Mouse (Mus musculus): ENCODE measurements around the gene Utrn.

Gene Utrn

DNA sequence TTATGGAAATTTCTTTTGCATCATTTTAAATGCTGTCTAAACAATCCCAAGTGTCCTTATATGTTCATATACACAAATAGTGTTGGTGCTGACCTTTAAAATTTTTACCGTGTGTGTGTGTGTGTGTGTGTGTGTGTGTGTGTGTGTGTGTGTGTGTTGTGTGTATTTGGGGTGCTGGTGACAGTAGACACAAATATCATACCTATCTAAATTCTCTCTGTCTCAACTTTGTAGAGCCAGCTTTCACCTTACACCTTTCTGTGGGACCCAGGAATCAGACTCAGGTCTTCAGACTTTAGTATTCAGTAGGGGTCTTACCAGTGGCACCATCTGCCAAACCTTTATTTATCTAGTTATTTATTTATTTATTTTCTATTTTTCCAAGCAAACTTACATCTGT is 681 bp upstream of the Utrn start:
- DNase-seq (ENCODE audit: low spot score): no peak

DNA sequence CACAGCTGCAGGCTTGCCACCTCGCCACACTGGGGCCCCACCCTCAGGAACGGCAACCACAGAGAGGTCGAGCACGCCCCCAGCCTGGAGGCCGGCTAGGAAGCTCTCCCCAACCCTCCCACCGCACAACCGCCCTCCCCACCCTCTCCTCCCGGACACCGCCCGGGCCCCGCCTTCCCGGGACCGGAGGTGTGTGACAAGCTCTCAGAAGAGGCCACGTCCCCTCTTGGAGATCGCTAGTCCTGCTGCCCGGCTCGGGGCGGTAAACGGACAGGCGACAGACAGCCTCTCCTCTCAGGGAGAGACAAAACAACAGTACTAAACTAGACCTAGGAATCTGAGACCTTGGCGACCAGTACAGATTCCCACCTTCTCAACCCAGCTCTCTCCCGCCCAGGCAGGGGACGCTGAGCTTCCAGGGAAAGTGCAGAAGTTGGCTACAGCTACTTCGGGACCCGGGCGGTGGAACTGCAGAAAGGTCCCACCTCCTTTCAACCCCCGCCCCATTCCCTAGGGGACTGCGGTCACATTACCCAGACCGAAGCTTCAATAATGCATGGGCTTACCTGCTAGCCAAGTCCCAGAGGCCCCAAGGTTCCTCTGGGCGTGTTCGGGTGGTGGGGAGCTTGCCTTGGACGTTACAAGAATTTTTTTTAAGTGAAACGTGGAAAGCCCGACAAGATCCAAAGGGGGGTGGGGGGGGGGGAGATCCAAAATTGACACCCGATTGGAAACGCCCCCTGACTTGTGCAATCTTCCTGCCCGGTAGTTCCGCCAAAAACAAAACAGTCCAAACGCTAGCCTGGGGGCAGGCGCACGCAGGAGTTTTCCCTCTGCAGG is 756 bp downstream of the Utrn start:
- peak; percentile 90 for DNase-seq (ENCODE audit: low spot score)

DNA sequence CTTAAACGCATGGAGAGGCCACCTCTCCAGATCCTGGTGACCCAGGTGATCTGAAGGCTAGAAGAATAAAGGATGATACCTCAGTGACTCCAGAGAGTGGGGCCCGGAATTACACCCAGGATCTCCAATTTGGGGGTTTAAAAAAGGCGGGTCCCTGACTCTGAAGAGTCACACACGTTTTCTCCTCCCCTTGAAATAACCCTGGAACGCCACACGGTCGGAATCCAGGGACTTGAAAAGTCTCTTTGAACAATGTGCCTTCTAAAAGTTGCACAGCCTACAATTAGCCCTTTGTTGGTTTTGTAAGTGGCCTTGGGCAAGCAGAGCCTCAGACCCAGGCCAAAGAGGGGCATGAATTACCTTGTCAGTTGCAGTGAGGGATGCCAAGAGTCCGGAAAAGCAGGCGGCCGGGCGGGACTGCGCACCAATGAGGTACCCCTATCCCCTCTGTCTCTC is 1.4 kb downstream of the Utrn start:
- DNase-seq (ENCODE audit: low spot score): no peak

DNA sequence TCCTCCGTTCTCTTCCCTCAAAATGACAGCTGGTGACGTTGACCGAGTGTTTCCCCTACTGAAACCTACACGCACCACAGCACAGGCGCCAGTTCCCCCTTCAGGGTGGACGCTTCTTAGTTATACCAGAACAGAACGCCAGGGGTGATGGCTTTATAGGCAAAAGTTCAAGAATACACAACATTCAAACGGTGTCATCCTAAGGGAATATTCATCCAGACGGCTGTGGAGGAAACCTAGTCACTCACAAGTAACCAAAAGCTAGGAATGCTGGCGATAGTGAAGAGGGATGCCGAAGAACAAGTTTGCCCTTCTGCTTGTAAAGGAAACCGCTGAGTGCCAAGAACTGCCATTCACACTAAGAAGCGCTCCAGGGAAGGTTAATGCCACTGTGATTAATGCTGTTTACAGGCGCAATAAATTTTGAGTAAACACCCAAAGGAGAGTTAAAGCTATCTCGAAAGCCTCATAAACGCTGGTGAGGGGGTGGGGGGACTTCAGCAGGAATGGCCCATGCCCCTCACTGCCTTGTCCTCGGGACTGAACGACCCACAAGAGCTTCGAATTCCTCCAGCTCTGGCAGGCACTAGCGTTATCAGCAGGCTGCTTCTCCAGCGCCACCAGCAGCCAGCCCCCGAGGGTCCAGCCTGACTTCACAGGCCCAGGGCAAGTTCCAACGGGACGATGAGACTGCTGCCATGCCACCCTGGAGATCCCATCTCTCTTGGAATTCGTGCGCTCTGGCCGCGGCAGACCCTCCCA is 2.0 kb downstream of the Utrn start:
- peak; percentile 65 for DNase-seq (ENCODE audit: low spot score)

DNA sequence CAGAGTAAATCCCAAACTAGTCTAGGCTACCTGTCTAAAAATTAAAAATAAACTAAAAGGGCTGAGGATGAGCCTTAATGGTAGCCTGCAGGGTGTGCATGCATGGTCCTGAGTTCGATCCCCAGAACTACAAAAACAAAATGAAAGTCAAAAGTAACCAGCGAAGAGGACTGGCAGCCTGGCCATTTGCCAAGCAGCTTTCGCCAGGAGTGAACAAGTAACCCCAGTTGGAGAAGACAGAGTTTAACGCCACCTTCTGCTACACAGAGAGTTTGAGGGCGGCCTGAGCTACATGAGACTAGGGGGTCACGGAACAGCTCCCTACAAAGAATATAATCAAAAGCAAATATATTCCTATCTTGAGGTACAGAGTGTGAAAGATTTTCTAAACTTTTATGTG is 4.0 kb downstream of the Utrn start:
- DNase-seq (ENCODE audit: low spot score): no peak

DNA sequence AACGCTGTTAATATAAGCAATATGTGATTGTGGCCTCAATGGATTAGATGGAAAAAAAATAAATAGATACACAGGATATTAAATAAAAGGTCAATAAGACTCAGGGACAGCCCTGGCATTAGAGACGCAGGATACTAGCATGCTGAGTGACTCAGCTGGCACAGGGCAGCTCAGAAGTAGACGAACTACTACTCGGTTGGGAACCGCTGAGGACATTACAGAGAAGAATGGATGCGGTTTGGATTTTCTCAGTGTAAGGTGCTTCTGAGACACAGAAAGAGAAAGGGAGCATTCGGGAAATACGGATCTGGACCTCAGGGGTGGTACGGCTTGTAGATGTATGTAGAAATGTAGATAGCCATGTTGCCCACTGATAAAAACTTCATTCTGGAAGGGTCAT is 5.6 kb downstream of the Utrn start:
- DNase-seq (ENCODE audit: low spot score): no peak

DNA sequence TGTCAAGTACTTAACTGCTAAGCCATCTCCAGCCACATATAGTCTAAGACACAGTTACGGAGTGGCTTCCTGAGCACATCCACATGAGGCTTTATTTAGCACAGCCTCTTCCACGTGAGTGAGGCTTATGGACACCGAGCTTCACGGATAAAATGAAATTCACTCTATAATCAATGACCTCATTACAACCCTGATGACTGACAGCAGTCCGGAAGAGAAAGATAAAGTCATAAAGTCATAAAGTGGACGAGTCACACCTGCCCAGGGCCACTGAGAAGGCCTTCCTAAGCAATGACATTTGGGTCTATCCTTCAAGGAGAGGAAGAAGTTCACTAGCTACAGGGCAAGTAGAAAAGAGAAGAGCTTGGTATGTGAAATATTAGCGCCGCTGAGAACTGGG is 7.1 kb downstream of the Utrn start:
- no peak for DNase-seq (ENCODE audit: low spot score)

DNA sequence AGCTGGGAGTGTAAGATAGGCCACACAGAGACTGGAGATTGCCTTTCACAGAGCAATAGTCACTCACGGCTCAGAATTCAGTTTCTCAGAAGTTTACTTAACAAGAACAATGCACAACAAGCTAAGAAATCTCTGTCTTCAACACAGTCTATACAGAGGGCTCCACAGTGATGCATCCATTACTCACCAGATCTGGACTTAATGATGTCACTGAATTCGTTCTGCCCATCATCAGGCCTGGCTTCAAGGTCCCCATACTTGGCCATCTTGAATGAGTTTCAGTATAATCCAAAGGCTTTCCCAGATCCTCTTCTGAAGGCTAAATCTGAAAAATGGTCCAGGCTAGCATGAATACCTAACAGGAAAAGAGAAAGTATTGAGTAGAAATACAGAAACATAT is 7.8 kb downstream of the Utrn start:
- no peak for DNase-seq (ENCODE audit: low spot score)

DNA sequence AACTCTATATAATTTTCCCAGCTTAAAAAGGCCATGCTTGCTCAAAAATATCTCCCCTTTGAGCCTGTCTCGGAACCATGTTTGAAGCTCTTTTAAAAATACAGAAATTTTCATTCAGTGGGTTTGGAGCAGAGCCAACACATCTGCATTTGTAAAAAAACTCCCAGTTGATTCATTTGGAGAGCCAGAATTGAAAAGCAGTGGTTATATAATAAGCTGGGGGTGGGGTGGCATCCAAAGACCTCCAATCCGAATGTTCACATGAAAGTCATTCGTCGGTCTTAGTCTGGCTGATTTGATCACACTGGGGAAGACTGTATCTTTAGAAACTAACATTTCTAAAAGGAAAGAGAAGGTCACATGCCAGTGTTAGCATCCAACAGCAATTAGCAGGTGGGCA is 8.4 kb downstream of the Utrn start:
- no peak for DNase-seq (ENCODE audit: low spot score)

DNA sequence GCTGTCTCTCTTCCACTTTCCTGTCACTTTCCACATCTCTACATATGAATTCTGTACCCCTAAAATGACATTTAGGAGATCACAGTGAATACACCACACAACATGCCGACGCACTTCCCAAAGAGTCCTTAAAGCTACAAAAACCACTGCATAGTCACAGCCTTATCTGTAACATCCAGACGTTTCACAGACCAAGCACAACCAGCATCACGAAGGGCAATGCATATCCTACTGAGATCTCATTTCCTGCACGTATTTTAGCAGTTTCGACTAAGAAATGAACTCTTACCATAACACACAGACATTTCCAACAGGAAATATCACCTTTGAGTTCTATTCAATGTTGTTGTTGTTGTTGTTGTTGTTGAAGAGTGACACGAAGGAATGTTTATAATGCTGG is 8.8 kb downstream of the Utrn start:
- DNase-seq (ENCODE audit: low spot score): no peak

DNA sequence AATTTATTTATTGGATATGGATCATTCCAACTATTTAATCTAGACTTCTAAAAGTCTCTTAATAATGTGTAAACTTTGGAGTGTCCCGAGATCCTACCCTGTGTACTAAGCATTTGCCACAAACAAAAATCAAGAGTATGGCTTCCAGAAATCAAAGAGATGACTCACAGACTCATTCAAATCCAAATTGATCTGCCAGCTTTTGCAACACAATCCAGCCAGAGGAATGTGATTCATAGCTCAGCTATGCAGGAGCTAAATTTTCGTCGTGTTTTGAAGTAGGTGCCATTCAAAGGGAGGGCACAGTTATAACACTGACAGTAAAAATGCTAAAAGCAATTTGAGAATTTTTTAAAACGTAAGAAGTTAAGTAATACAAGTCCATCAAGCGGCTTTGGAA is 11.1 kb downstream of the Utrn start:
- no peak for DNase-seq (ENCODE audit: low spot score)

DNA sequence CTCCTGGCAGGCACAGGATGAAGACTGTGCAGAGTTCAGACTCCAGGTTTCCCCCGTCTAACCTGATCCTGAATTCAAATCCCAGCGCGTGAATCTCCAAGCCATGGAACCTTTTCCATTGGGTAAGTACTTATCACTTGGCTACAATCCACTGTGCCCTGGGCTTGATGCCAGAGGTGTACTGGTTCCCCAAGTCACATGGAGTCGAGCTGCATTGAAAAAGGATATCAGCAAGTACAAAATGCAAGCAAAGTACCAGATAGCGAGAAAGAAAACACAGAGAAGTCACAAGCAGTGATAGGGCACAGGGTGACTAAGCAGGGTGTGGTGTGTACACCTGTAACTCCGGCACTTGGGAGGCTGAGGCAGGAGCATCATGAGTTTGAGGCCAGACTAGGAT is 14.9 kb downstream of the Utrn start:
- no peak for DNase-seq (ENCODE audit: low spot score)

DNA sequence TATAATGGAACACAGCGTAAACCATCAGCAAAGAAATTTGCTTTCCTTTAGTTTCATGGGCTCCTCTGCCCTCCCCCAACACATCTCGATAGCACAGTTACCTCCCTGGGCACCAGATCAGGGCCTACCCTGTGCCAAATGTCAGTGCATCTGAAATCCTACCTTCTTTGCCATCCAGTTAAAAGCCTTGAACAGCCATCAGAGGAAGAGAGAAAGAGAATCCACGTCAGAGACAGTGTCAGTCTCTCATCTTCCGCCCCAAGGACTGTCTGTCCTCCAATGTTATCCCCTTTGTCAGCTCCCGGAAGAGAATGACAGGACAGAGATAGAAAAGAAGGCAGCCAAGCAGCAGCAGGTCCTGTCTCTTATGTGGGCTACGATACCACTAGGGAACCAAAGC is 15.4 kb downstream of the Utrn start:
- DNase-seq (ENCODE audit: low spot score): no peak

DNA sequence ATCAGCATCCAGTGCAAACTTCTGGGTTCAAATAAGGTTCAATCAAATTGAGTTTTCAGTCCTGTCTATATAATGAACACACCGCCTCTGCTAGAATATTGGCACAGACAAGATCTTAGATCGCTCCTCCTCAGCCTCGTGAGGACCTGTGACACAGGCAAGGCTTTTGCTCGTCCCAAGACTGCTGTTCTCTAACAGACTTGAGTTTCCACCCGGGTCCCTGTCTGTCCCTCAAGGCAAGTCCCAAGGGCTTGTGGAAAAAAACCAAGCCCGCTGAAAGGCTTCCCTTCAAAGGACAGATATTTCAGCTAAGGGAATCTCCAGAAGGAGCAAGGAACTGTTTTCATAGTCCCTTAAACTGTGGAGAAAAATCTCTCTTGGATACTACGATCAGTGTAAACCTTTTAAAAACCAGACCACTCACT is 16.0 kb downstream of the Utrn start:
- DNase-seq (ENCODE audit: low spot score): no peak

DNA sequence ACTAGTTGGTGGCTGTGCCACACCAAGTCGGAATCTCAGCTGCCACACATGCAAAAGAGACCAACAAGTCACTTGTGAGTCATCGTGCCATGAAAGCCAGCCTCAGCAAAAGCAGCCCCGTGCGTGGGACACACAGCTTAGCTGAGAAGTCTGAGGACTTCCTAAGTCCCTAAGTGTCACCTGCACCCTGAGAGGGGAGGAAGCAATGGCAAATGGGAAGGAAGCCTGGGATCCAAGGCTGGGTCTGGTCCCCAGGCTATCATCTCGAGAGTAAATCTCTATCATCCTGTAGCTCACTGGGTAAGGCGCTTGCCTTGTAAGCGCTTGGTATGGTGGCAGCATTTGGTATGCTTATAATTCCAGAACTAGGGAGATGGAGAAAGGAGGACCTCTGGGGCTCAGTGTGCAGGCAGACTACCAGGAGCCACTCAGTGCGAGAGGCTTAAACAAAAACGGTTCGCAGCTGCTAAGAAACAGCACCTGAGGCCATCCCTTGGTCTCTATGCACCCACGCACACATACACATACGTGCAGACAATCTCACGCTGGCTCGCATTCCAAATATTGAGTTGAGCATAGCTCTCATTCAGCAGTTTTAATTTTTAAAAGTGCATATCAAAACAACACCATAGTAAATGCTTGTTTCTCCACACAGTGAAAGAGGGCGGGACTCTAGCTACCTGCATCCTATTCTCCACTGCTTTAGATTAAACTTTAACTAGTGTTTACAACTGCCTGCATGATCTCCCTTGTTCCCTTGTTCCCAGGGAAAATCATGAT is 16.6 kb downstream of the Utrn start:
- DNase-seq (ENCODE audit: low spot score): no peak

DNA sequence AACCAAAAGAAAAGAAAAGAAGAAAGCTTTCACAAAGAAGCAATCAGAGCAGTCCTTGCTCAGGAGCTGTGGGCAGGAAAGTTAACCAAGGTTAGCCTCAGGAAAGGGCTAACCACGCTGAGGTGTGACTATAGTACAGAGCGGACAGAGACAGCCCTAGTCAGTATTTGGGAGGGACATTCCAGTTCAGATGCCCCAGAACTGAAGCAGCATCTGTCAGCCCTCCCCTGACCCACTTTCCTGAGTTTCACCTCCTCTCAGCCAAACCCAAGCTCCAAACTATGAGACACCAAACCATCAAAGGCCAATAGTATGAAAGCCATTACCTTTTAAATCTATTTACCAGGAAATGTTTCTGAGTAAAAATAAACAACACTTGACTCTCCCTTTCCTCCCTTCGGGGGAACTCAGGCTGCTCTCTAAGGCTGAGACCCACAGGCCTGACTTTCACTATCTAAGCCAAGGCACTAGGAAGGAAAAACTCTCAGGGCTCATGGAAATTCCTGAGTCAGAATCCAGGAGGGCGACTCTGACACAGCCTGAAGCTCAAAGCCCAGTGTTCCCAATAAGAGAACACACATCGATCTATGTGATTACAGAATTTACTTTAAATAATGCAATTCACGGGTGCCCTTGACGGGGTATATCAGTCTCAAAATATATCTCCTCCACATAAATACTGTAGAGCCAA is 18.2 kb downstream of the Utrn start:
- DNase-seq (ENCODE audit: low spot score): no peak

DNA sequence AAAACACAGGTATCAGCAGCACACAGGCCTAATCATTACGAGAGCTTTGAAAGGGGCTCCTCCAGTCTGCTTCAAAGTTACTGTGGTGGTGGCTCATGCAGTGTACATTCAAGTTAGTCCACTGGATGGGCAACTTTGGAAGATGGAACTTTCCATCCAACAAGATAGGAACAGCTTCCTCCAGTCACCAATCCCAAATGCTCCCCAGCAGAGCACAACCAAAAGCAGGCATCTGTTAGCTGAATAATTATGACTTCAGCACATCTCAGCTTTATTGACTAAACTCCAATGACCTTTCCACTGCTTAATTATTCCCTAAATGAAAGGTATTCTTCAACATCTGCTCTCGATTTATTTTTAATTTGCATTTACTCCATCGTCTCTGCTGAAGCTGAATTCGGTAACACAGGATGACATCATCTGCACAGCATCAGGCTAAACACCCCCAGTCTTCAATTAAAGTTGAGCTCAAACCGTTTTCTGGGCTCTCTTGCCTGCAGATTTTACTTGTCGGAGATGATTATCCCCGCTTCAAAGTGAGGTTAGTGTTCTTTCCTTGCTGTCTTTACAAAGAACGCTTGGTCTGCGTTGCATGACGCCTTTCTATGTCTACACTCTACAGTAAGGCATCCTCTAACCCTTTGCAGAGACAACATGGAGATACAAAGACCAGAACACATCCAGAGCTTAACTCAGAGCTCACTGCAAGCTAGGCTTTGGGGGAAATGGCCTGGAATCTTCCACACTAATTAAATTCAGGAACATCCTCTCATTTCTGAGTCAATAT is 20.6 kb downstream of the Utrn start:
- DNase-seq (ENCODE audit: low spot score): peak; percentile 65

DNA sequence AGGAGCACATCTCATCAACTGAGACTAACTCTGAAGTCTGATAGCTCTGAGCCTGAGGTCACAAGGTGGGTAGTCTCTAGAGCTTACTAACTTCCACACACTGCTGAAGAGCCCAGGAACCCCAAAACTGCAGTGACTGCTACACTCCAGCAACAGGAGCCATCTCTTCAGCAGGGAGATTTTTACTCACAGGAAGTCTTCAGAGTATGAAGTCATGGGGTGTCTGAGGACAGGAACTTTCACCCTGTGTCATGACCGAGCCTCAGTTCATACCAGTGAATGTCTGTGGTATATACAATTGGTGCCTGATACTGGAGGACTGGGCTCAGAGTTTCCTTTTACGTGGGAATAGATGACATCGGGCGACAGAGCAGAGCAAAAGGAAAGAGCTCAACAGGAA is 26.6 kb downstream of the Utrn start:
- DNase-seq (ENCODE audit: low spot score): no peak

DNA sequence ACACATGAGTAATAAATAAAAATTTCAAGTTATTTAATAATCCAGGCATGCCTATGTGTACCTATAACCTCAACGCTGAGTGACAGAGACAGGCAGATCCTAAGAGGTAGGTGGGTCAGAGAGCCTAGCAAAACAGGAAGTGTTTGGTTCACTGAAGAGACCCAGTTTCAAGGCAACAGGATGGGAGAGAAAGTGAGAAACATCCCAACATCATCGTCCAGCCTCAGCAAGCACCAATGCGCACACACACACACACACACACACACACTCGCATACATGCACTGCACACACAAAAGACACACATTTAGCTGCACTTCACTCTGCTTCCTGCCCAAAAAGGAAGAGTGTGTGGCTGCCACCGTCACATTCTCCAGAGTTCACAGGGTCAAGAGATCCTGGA is 27.7 kb downstream of the Utrn start:
- DNase-seq (ENCODE audit: low spot score): no peak

DNA sequence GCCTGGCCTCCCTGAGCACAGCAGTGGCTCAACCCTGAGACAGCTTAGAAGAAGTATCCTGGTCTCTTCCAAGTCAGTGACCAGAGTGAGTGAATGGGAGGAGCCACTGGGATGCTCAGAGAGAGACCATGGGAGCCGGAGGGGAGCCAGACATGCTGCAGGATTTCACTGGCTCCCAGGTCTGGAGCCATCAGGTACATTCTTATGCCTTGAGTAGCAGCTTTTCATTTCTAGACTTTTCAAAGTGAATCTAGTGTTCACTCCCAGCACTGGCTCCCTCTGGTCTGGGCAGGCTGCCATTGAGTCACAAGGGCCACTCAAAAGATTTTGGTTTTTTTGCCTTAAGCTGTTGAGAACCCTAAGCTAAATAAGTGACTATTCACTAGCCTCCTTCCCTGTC is 31.5 kb downstream of the Utrn start:
- no peak for DNase-seq (ENCODE audit: low spot score)

Measured in MN1 (cell line).